Mouse (Mus musculus): Measurements from ENCODE around the gene Spcs2.

GRCm38 (mm10) chr7:99787935-99788334 lies 75.3 kb downstream of the Spcs2 start:
- TF ChIP-seq CTCF (IDR thresholded peaks at IDR 0.05; ENCODE audit: low read depth, low read length): no peak
- no peak for TF ChIP-seq POLR2A (IDR thresholded peaks at IDR 0.05; ENCODE audit: borderline replicate concordance, low read depth, low read length)

All from bone marrow macrophage, adult 2 months (primary cell).